Mouse (Mus musculus) brown adipose tissue, adult 24 weeks (tissue): ENCODE results near the gene Rfpl4b. TPM values are rescaled to one million over a fixed set of nuclear protein-coding genes. Genes with fewer than 3 reads are reported as not detected.
"Not testable (repeated sequence)": the region's sequence is repeated elsewhere in the genome, so short reads cannot be mapped to it uniquely, and the experiment has no call there.

Source experiments
- H3K27ac ChIP-seq: fragments of 200-500 bp; replicated peaks from 2 replicates; pipeline ENCODE4 v1.5.1; 2012; ENCODE audit warnings: low read depth, mild to moderate bottlenecking, low read length
- H3K4me1 ChIP-seq: fragments of 200-500 bp; 2 replicates; pipeline ENCODE4 v1.6.1; 2012; ENCODE audit warnings: low read length, mixed read lengths; ENCODE audit not compliant: control insufficient read depth, insufficient read depth, insufficient read length
- H3K4me3 ChIP-seq: fragments of 200-500 bp; 2 replicates; pipeline ENCODE4 v1.5.1; 2012; ENCODE audit warnings: low read depth, mild to moderate bottlenecking, low read length, moderate library complexity; ENCODE audit not compliant: insufficient read depth
- polyA plus RNA-seq: library from polyadenylated mRNA; stranded (reverse); fragments of >200 nt; gene quantifications from 2 replicates; pipeline ENCODE4 v1.2.4, GENCODE M21; 2012; ENCODE audit not compliant: missing spikeins, insufficient read depth, insufficient read length

Rfpl4b gene
- polyA plus RNA-seq, result not detected in 2 replicates

DNA sequence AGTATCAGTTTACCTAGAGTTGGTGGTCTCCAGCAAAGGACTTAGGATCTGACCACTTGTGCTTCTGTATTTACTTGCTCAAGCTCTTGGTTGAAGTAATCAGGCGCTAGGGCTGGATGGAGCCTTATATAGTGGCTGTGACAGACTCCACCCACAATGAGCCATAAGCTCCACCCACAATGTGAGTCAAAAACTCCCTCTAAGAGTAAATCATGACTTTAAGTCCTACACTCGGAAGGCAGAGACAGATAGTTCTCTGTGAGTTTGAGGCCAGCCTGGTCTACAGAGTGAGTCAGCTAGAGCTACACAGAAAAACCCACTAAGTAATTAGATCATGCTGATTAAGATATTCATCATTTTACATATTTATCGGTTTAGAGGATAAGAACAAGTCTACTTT lies at the start of gene Rfpl4b:
TSS of gene Rfpl4b (minus strand) at position 101 of the 400 bp plus-strand sequence.
- Histone ChIP-seq H3K4me3 (no peak within 1 kb of the TSS), H3K4me1 (no peaks in the 10 kb centered on the region), H3K27ac (no peak within 1 kb of the TSS)

DNA sequence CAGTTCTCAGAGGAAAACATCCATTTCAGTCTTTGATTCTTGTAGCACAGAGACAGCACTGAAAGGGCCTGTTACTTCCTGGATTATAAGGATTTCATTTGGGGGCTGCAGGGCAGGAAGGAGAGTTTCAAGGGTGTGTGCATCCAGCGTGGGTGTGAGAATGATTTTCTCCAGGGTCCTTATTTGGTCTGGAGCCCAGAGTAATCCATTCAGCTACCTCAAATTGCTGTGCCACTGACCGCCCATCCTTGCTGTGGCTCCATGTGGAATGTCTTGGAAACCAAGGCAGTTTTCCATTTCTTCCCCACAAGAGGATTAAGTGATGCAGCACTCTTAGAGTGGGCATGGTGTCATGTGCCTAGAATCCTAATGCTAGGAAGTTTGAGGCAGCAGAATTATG lies 33.6 kb upstream of the Rfpl4b start:
- H3K4me1 ChIP-seq, result no peaks in the 10 kb centered on the region
- H3K4me3 ChIP-seq, result no peak overlapping the region
- H3K27ac ChIP-seq, result no peak overlapping the region

GRCm38 (mm10) chr10:38850006-38850405 lies 28.4 kb upstream of the Rfpl4b start:
- H3K4me1 ChIP-seq, H3K4me3 ChIP-seq, H3K27ac ChIP-seq: not testable (repeated sequence)

DNA sequence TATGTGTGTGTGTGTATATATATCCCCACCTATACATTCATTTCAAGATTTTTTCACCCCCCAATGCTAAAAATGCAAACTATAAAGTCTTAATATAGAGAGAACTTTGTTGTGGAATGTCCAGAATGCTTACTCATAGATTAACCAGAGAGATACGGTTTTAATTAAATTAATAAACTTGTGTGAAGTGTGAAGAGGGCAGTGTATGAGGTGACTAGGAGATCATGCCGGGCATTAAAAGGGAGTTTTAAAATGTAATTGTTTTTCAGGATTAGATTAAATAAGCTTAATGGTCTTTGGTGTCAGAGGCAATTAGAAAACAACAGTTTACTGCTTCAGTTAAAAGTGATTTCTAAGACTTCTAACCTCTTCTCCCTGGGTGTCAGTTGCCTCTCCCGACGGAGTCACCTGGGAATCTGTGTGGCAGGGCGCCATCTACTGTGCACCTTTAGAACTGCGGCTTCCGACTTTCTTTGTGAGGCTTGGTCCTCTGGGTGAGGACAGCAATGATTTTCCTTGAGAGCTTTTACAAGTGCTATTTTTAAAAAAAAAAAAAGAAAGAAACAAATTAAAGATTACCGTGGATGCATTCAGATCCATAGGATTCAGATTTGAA lies 27.4 kb upstream of the Rfpl4b start:
- Histone ChIP-seq H3K4me1 (no peaks in the 10 kb centered on the region), H3K27ac (no peak overlapping the region), H3K4me3 (no peak overlapping the region)

DNA sequence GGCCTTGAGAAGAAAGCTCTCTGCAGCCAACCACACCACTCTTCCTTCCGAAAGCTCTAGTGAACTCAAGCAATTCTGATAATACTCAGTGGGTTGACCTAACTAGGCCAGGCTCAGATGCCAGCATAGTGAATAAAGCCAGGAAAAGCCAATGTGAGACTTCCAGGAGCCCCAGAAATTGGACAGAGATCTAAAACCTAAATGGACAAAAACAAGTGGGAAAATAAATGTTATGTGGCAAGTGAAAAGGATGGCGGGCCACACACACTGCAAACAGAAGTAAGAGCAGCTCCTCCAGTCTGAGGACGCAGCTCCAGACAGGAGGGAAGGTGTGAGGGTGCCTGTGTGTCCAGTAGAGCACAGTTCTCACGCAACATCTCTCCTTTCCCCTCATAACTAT lies 26.7 kb upstream of the Rfpl4b start:
- no peaks in the 10 kb centered on the region for H3K4me1 ChIP-seq
- H3K27ac ChIP-seq, result no peak overlapping the region
- no peak overlapping the region for H3K4me3 ChIP-seq

GRCm38 (mm10) chr10:38823741-38824140 lies 2.2 kb upstream of the Rfpl4b start:
- Histone ChIP-seq H3K4me1 (no peaks in the 10 kb centered on the region), H3K4me3 (no peak overlapping the region), H3K27ac (no peak overlapping the region)

- H3K4me1 ChIP-seq, result no peaks in the 10 kb centered on the region
- no peak overlapping the region for H3K4me3 ChIP-seq
- H3K27ac ChIP-seq, result no peak overlapping the region
Measured at GRCm38 (mm10) chr10:38806056-38806455, 15.5 kb downstream of the Rfpl4b start.

- Histone ChIP-seq H3K27ac (no peak overlapping the region), H3K4me1 (no peaks in the 10 kb centered on the region), H3K4me3 (no peak overlapping the region)
Measured at GRCm38 (mm10) chr10:38804047-38804446, 17.5 kb downstream of the Rfpl4b start.

DNA sequence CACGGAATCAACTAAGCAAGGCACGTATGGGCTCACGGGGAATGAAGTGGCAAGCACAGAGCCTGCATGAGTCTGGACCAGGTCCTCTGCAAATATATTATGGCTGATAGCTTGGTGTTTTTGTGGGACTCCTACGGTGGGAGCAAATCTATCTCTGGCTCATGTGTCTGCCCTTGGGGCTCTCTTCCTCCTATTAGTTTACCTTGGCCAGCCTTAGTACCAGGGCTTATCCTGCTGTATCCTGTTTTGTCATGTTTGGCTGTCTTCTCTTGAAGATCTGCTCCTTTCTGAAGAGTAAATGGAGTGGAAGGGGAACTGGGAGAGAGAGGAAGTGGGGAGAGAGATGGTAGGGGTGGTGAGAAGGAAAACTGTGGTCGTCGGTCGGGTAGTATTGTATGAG lies 18.3 kb downstream of the Rfpl4b start:
- H3K27ac ChIP-seq, result no peak overlapping the region
- H3K4me3 ChIP-seq, result no peak overlapping the region
- H3K4me1 ChIP-seq, result no peaks in the 10 kb centered on the region

DNA sequence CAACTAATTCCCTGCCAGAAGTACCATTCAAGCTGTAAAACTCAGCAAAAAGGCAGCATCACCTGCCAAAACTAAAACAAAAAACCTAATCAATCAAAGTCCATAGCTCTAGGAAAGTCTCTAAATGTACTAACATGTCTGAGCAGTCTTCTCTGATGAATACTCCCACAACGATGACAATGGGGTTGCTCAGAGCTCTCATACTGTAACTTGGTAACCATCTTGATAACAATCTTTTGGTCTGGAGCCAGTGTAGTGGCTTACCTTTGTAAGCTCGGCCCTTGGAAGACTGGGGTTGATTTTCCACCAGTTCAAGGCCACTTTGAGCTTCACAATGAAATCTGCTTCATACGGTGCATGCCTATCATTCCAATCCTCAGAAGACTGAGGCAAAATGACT lies 33.0 kb downstream of the Rfpl4b start:
- Histone ChIP-seq H3K4me1 (no peaks in the 10 kb centered on the region), H3K4me3 (no peak overlapping the region), H3K27ac (no peak overlapping the region)

Other genes with a start within 250 kb of the Rfpl4b start
- 35.4 and 58.9 TPM in 2 replicates for gene Lama4, start 143.7 kb upstream of the Rfpl4b start, polyA plus RNA-seq